Mouse (Mus musculus) layer of hippocampus, postnatal 10 days (tissue): ENCODE results near the gene Il15ra. TPM values are rescaled to one million over a fixed set of nuclear protein-coding genes. Genes with fewer than 3 reads are reported as not detected.
A peak's percentile ranks its signal among the peaks of the same experiment; 100 is the strongest.

Experiments
- DNase-seq, 2 experiments: peaks; one replicate each; pipeline ENCODE4 v3.0.0; 2021; ENCODE audit warnings: low spot score in 2 of 2
- long read RNA-seq: library from polyadenylated mRNA; stranded (forward); transcript quantifications from one replicate; pipeline ENCODE4 v2.0.0, GENCODE M21; 2023
- total RNA-seq, 2 experiments: library from RNA; stranded (reverse); gene quantifications; 2 replicates each; pipeline ENCODE4 v1.2.3; 2021

Il15ra gene
- total RNA-seq, result 1 to 10 TPM; 5.5 to 5.7 TPM
- long read RNA-seq, result 0 reads

DNA sequence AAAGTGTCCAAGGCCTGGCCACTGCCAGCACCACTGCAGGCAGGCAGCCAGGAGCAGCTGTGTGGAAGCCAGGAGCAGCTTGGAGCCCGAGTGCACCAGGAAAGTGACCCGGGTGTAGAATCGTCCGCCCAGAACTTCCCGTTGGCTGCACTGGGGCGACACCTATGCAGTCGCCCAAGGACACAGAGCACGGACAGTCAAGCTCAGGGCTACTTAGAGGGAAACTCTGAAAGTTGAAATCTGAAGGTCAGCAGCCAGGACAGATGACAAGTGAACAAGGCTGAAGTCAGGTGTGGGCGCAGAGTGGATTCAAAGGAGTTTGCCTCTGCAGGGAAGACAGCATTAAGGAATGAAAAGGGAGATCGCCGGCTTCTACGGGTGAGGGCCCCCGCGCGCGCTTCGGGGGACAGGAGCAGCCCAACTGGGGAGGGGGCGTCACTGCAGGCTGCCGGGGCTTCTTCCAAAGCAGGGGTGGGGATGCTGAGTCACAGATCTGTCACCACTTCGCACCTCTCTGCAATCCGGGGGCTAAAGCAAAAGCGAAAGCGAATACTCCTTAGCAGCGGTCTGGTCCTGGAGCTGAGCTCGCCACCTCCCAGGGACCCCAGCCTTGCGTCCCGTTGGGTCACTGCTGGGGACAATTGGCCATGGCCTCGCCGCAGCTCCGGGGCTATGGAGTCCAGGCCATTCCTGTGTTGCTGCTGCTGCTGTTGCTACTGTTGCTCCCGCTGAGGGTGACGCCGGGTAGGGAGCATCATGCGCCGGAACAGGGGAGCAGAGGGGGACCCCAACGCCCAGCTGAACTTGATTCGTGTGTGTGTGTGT, at the start of gene Il15ra:
Gene Il15ra (plus strand): TSS at position 90 of the 825 bp plus-strand sequence.
- peak; percentile 58 to 70 for DNase-seq

DNA sequence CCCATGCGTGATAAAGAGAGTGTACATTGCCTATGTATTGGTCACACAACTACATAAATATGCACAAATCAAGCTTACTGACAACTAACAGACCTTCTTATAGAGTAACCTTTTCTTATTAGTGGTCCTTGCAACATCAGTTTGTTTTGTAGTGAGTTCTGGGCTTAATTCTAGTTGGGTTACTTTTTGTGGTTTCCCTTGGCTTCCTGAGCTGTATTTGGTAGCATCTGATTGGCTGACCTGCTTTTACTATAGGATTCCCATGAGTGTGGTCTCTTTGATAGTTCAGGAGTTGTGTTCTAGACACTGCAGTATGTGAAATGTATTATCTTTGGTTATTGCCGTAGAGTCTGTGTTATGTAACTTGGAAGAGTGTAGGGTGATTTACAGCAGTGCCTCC, 47.5 kb upstream of the Il15ra start:
- DNase-seq, result no peak

DNA sequence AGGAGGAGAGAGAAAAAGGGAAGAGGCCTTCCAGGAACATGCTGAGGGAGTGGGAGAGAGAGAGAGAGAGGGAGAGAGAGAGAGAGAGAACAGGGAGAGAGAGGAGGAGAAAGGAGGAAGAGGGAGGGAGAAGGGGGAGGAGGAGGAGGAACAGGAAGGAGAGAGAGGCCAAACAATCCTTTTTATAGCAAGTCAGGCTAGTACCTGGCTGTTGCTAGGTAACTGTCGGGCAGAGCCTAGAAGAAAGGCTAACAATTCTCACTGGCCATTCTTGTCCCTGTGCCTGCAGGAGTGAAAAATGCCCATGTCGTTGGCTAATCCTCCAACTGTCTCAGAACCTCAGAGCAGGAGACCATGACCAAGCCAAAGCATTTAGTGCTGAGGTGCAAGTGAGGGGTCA, 45.8 kb upstream of the Il15ra start:
- DNase-seq, result no peak

DNA sequence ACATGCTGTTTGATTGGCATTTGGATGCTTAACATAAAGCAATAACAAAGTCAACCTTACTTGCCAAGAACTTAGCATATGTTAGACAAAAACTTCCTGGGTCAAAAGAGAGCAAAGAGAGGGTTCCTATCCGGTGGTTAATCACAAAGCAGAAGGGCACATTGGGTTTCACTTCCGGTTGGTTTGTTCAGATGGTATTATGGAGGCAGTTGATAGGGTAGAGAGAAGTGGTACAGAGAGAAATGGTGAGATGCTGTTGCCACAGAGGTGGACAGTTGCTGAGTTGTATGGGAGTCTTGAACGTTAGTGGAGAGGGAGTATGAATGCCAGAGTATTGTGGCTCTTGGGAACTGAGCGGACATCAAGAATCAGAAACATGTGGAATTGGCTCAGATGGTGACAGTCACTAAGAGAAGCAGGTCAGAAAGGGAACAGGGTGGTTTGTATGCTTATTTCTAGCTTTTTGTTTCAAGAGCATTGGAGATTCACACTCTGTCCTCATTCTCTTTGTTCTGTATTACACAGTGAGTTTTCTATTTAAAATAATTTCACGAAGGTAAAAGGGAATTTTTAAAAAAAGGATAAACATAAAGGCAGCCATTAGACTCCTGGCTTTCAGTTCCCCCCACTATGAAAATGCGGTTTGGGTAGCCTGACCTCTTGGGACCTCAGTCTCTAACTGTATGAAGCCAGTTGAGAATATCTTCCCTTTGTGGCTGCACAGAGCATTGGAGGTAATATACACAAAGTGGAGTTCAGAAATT, 42.8 kb upstream of the Il15ra start:
- DNase-seq, result no peak

DNA sequence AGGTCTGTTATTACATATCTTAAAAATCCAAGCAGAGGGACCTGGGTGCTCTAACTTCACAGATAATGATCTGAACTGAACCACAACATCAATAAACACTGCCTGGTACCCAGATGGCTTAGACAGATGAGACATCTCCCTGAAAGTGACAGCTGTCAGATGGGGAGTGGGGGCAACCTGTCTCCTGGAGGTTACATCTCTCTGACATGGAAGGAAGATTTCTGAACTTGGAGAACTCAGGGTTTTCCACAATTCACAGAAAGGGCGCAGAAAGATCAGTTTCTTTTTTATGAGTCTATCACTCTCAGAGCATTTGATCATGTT, 42.2 kb upstream of the Il15ra start:
- DNase-seq, result no peak

DNA sequence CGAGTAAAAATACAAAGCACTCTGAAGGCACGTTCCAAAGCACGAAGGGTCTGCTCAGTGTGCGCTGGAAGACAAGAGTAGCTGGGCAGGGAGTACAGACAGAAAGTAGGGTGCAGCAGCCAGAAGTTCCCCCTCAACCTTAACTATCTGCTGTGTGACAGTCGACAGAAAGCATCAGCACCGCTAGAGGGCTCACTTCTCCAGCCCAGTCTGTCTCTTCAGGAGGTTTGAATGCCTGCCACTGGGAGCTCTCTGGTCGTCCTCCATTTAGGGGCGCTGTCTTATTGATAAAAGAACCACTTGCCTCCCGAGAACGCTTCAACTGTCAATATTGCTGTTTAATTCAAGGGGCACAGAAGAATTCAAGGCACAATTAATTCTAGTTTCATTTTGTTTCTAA, 41.1 kb upstream of the Il15ra start:
- DNase-seq, result peak; percentile 89 to 90

DNA sequence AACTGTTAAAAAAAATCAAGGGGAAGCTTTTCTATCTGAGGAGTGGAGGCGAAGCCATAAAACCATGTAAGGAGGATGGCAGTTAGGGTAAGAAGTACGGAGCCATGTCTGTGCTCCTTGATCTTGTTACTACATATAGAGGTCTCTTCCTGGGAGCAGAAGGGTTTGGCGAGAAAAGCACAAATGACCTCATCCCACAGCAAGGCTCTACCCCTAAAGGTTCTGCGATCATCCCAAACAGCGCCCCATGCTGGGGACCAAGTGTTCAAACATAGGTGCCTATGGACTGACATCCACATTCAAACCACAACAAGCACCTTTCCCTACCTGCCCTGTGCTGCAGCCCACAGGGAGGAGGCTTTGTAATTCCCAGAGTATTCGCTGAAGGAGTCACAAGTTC, 40.7 kb upstream of the Il15ra start:
- peak; percentile 38 to 56 for DNase-seq

DNA sequence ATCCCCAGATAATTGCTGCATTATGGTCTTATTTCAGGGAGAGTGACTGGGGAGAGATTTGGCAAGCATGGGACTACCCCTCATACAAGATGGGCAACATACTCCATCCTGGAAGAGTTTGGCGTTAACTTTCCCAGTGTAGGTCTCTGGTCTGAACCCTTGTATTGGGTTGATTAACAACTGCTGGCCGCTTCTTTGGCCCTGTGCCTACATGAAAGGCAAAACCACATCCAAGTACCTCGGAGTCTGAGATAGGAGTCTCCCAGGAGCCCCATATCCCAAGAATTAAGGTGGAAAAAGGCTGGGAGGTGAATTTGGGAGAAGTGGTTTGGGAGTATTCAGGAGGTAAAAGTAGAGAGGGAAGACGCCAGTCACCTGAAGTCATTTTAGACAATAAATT, 40.3 kb upstream of the Il15ra start:
- DNase-seq, result no peak

DNA sequence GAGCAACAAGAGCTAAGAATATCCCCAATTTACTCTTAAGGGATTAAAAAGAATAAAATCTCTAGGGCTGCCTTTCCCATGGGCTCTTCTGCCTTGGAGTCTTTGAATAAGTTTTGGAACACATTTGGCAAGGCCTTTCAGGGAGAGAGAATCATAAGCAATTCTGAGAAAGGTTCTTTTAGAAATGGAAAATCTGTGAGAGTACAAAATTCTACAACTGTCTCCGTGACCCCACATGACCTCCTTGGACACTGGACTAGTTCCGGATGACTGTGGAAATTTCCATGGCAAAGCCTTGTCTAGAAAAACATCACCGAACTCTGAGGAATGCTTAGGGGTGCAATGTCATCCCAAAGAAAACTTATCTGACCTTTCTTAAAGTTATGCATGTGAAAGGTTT, 39.8 kb upstream of the Il15ra start:
- DNase-seq, result no peak

DNA sequence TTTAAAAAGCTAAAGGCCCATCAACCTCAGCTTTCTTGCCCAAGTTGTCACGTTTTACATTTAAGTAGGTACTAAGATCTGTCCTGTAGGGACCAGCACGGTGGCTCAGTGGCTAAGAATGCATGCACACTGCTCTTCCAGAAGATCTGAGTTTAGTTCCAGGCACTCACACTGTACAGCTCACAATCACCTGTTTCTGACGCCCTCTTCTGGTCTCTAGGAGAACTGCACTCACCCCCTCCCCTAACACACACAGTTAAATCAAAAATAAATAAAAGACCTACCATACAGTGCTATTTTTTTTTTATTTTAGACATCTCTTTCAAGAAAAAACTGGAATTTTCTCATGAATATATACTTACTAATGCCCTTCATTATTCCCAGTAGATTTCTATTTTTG, 32.9 kb upstream of the Il15ra start:
- no peak for DNase-seq

DNA sequence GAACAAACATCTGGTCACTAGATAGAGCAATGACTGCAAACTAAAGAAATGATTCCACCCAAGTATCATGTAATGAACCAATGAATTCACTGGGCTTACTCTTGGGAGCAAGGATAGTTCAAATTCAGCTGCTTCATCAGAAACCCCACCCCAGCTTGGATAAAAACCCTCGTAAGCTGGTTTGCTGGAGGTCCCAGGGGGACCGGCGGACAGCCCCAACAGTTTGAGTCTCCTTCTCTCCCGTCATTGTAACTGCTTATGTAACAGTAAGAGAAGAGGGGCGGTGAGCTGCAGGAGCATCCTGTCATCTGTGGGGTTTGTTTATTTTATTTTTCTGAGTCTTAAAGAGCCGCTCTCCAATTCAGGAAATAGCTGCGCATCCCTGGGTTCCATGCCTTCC, 25.5 kb upstream of the Il15ra start:
- no peak for DNase-seq

DNA sequence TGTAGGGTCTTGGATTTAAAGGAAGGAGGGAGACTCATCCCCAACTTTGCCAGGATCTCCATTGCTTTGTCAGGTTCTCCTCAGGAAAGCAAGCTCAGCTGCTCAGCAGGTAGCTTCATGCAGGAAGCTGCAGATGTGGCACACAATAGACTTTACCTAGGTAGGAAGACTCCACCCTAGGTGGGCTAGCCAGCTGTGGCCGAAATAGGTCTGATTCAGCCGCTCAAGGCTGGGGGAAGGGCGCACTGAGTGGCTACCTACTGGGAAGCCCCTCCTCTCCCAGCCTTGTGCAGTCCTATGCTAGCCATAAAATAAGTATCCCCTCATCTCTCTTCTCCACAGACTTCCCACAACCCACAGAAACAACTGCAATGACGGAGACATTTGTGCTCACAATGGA, 22.4 kb upstream of the Il15ra start:
- no peak for DNase-seq

DNA sequence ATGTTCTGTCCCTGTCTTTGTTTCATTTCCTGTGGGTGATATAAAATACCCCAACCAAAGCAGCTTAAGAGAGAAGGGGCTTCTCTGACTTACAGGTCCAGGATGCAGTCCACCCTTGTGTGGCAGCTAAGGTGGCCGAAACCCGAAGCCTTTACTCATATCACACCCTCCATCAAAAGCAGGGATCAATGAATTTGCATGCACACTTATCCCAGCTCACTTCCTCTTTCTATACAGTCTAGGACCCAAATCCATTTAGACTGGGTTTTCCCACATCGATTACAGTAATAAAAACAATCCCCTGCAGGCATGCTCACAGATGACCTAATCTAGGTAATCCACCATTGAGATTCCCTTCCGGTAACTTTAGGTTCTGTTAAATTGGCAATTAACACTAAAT, 18.6 kb upstream of the Il15ra start:
- DNase-seq, result no peak

DNA sequence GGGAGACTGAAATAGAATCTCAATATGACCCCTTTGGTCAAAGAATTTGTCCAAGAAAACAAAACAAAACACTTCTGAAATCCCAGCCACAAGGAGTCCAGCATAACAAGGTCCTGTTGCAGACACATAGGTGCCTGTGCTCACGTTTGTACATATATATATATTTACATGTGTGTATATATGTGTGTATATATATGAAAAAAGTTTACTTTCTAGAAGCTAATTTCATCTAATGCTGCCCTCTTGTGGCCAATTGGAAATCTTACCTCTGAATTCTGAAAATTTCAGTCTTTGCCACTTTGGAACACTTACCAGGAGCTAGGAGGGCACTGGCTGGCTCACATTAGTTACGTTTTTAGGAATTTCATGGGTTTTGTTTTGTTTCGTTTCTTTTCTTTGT, 17.7 kb upstream of the Il15ra start:
- DNase-seq, result no peak

DNA sequence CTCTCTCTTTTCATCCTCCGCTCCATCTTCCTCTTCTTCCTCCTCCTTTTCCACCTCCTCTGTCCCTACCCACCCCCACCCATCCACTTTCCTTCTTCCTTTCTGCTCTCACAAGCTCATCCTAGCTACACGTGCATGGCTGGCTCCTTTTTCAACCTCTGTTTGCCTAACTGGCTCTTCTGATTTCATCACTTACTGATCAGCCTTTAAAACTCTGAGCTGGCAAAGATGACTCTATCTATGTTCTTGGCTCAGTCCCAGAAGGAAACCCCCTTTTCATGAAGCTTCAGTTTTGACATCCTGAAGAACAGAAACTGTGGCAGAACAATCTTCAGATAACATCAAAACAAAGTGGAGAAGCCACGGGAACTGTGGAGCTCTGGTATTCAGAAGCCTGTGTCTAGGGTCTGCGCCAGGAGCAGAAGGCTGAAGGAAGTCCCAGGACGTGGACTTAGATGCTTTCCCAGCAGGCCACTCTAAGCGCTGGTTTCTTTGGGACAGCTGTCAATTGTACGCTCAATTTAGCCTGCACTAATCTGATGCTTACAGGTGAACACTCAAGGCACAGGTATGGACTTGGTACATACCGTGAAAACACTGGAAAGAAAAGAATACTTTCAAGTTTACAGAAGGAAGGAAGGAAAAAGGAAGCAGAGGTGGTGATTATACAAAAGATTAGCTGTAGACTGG, 14.7 kb upstream of the Il15ra start:
- DNase-seq, result no peak

DNA sequence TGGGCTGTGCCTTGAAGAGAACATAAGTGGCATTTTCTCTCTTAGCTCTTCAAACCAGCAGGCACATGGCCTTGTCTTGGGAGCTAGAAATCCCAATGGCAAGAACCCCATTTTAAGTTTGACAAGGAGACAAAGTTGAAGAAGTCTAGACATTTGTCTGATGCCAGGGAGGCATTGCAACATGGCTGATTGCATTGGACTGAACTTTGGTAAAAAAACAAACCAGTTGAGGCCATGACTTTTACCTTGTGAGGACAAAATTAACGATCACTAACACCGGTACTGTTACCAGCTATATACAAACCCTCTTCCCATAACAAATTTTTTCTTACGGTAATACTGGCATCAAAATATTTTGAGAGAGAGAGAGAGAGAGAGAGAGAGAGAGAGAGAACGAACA, 11.7 kb upstream of the Il15ra start:
- DNase-seq, result no peak

DNA sequence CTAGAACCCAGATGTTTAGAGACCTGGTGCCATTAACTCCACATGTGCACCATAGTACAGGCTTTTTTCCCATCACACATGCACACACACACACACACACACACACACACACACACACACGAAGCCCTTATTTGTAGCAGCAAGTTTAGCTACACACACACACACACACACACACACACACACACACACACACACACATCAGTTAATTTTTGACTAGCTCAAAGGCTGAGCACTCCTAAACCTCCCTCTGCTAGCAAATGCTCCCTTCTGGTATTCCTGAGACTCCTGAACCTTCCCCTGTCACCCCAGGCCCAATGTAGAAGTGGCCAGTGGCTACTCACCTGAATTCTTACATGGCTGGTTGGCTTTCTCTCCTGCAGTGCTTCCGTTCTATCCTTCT, 11.0 kb upstream of the Il15ra start:
- DNase-seq, result no peak

DNA sequence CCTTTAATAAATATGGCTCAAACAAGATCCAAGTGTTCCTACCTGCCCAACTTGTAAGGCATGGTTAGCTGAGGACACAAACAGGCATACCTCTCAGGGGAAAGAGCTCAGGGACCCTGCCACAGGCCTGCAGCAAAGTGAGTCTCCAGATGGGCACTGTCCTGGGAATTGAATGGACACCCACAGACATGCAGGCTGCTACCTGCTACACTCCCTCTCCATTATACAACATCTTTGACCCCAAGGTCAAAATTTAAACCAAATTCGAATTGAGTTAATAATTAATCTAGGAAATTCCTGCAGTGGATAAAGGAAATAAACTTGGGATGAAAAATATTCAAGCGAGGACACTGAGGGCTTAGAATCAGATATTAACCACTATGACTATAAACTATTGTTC, 9.2 kb upstream of the Il15ra start:
- DNase-seq, result no peak

DNA sequence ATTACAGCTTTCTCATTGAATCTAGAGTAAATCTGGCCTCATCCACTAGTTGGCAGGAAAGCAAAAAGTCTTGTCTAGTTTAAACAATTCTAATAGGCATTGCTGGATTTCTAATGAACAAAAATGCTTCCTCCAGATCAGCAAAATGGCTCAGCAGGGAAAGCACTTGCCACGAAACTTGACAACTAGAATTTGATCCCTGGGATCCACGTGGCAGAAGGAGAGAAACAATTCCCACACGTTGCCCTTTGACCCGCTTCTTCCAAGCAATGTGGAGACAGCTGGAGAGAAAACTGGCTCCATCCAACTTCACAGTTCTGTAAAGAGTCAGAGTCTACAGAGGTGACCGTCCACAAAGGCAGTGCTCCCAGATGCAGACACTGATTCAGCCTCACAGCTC, 6.1 kb upstream of the Il15ra start:
- no peak for DNase-seq

DNA sequence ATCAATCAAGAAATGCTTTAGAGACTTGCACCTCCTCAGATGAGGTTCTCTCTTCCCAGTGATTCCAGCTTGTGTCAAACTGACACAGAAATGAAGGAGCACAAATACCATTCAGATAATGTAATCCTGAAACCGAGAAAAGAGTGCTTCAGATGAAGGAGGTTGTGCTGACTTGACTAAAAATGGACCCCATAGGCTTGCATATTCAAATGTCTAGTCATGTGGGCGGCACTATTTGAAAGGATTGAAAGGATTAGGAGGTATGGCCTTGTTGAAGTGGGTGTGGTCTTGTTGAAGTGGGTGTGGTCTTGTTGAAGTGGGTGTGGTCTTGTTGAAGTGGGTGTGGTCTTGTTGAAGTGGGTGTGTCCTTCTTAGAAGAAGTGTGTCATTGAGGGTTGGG, 5.2 kb upstream of the Il15ra start:
- no peak for DNase-seq

DNA sequence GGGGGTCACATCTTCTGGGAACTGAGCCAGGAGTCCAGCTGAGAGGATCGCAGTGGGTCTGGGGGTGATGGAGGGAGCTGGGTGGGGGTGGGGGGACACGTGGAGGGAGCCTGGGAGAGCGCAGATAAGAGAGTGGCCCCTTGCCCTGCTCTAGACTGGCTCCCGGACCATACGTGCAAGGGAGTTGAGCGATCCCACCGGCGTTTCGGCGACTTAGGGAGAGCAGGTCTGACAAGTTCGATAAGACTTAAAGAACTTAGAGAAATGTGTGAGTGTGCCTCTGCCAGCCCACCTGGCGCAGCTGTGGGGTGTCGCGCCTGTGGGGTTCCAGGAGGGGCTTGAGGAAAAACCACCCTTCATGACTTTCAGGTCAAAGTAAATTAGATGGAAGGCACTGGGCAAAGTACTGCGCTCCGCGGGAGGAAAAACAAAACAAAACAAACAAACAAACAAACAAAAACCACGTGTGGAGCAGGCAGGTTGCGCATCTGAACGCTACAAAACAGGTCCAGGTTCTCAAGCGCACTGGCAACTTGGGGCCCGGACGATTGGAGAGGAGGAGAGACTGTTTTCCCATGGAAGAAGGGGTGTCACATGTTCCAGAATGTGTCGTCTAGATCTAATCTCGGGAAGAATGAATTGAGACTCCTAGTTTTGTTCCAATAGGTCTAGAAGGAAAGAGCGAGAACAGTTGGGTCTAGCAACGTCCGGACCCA, 1.1 kb downstream of the Il15ra start:
- no peak for DNase-seq

DNA sequence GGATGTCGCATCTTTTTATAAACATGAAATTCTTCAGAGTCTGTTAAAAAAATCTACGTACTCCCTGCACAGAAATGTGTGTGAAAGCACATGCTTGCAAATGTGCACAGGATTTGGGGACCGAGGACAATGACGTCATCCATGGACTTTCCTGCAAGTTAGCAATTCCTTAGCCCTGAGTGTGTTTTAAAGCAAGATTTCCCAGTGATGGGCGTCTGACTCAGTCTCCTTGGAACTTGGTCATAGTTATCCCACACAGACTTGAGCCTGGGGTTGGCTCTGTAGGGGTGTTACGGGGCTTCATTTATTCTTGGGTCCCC, 1.6 kb downstream of the Il15ra start:
- DNase-seq, result no peak
